Mouse (Mus musculus) lung, adult 2 months (tissue): ENCODE data around the gene Mob3a.

ENCODE experiments used
- CTCF ChIP-seq: fragments of 200-500 bp; IDR thresholded peaks from 2 replicates; pipeline ENCODE4 v1.5.1; 2011; ENCODE audit warnings: mild to moderate bottlenecking, low read length, control low read depth; ENCODE audit not compliant: insufficient read depth
- POLR2A ChIP-seq: fragments of 200-500 bp; IDR thresholded peaks from 2 replicates; pipeline ENCODE4 v1.6.1; 2011; ENCODE audit warnings: low read depth, mild to moderate bottlenecking, control low read depth, low read length, borderline replicate concordance; ENCODE audit errors: extremely low read depth

DNA sequence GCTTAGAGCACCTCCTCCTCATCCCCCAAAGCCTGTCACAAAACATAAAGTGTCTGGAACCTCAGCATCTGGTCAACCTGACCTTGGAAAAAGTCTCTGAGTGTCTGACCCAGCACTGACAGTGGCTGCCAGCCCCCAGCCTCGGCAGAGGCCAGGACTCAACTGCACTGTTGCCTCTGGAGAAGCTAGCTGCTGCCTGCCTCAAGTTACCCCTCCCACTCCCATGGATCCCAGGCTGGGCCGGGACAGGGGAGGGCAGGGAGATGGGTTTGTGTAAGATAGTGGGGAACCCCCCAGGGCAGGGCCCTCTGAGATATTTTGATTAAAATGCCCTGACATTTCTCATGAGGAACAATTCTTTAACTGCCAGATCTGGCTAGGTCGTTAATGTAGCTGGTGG is 3.3 kb upstream of the Mob3a start:
- TF ChIP-seq CTCF (no peak), POLR2A (no peak)
